Mouse (Mus musculus): Measurements from ENCODE around the gene Ankrd37. TPM values are rescaled to one million over a fixed set of nuclear protein-coding genes. Genes with fewer than 3 reads are reported as not detected.

Gene Ankrd37
- polyA plus RNA-seq (2012) = 1.2 and 1.9 TPM in 2 replicates

GRCm38 (mm10) chr8:46005596-46005995, at the start of gene Ankrd37:
TSS of gene Ankrd37 (minus strand) at chr8:46005707.

GRCm38 (mm10) chr8:45999138-45999783, 6.2 kb downstream of the Ankrd37 start, which contains the start of gene Lrp2bp:
TSS of gene Lrp2bp (plus strand) at chr8:45999303.

GRCm38 (mm10) chr8:45975126-45975836, 30.2 kb downstream of the Ankrd37 start, which contains the start of the genes 1700029J07Rik and Ufsp2:
TSS of gene 1700029J07Rik (minus strand) at chr8:45975252.
TSS of gene Ufsp2 (plus strand) at chr8:45975528.

Other genes starting within 250 kb of the Ankrd37 start
- not detected in 2 replicates for gene Pdlim3, start 120.2 kb downstream of the Ankrd37 start, polyA plus RNA-seq (2012)
- not detected in 2 replicates for gene Ccdc110, start 71.1 kb downstream of the Ankrd37 start, polyA plus RNA-seq (2012)
- 0.16 and 0.17 TPM in 2 replicates for gene 1700029J07Rik, start 30.5 kb downstream of the Ankrd37 start, polyA plus RNA-seq (2012)
- gene Ufsp2, start 30.2 kb downstream of the Ankrd37 start, polyA plus RNA-seq (2012) = 2.3 and 3.9 TPM in 2 replicates
- gene Lrp2bp, start 6.4 kb downstream of the Ankrd37 start, polyA plus RNA-seq (2012) = not detected in 2 replicates
- 0.61 and 1.3 TPM in 2 replicates for gene Cfap97, start 146.1 kb upstream of the Ankrd37 start, polyA plus RNA-seq (2012)
- gene Snx25, start 146.5 kb upstream of the Ankrd37 start, polyA plus RNA-seq (2012) = 4.7 and 6.6 TPM in 2 replicates
- gene Slc25a4, start 205.6 kb upstream of the Ankrd37 start, polyA plus RNA-seq (2012) = 41.5 and 46.2 TPM in 2 replicates